Mouse (Mus musculus) B cell, adult 2 months (primary cell): ENCODE data around the gene Fam107b.

Source experiments
- DNase-seq, 2 experiments: peaks; one replicate each; pipeline ENCODE4 v3.0.0; 2022

Fam107b gene

GRCm38 (mm10) chr2:3787752-3788423, 217.6 kb downstream of the Fam107b start:
- DNase-seq = no peak

DNA sequence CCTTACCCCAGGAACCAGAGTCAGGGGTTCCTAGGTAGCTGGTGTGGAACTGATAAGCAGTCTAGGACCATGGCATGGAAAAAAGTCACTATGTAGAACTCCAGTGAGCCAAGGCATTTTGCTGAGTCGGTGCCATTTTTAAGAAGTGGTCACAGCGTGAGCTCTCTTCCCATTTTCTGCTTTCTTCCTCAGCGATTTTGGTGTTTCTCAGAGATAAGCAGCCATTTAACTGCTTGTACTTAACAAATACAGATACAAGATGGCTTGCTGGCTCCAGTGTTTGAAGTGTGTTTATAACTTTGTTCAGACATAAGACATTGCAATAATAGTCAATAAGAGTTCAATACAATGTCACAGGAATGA, 218.1 kb downstream of the Fam107b start:
- DNase-seq = no peak

DNA sequence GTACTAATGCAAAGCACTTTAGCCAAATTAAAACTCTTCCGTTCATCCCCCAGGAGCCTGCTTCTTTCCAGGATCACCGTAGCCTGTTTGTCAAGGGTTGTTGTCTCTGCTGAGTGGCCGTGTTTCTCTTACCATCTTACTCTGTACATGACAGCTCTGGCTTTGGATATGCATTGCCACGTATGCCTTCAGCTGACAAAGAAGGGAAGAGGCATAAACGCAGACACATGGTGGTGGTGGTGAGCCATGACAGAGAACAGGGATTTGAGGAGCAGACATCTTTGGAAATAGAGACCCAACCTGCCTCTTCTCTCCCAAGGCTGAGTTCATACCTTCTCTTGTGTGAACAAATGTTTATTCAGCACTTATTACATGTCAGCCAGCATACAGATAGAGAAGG, 226.3 kb downstream of the Fam107b start:
- no peak for DNase-seq

- peak; percentile 76 for DNase-seq
These were observed 229.7 kb downstream of the Fam107b start for GRCm38 (mm10) chr2:3799767-3800554.

GRCm38 (mm10) chr2:3800555-3800878, 230.2 kb downstream of the Fam107b start:
- DNase-seq = peak in 1 of 2 experiments; percentile 22

DNA sequence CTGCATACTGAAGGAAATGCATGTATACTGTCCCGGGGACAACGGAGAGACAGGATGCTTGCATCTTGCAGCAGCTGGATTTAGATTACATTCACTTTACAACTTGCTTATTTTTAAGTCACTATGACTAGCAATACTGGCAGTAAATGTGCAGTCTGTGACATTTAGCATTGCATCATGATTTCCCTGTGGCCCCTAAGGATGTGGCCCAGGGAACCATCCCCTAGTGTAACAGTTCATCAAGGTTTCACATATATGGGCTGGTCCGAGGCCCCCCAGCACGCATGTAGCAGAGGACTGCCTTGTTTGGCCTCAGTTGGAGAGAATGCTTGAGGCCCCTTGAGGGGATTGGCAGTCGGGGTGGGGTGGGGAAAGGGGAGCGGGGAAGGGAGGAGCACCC, 235.5 kb downstream of the Fam107b start:
- DNase-seq = no peak

GRCm38 (mm10) chr2:3810321-3810720, 240.0 kb downstream of the Fam107b start:
- DNase-seq = peak; percentile 18 to 19

DNA sequence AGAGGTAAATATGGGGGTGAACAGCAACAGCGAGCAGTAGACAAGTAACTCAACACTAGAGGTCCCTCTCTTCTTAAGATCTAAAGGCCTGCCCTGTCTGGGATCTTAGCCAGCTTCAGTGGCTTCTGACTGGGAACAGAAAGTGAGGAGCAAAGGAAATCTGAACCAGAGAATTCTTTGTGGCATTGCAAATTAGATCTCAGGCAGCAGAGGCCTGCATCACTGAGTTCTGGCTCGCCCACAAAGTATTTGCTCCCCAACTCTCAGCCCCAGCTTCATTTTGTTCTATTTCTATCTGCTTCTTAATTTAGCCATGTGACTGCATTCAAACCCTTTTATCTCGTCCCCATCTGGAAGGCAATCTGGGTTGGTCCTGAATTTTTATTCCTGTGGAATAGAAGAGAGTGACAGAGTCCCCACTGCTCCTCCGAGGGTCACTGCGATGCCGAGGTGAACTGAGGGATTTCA, 245.9 kb downstream of the Fam107b start:
- DNase-seq = no peak

GRCm38 (mm10) chr2:3817626-3818025, 247.3 kb downstream of the Fam107b start:
- no peak for DNase-seq

DNA sequence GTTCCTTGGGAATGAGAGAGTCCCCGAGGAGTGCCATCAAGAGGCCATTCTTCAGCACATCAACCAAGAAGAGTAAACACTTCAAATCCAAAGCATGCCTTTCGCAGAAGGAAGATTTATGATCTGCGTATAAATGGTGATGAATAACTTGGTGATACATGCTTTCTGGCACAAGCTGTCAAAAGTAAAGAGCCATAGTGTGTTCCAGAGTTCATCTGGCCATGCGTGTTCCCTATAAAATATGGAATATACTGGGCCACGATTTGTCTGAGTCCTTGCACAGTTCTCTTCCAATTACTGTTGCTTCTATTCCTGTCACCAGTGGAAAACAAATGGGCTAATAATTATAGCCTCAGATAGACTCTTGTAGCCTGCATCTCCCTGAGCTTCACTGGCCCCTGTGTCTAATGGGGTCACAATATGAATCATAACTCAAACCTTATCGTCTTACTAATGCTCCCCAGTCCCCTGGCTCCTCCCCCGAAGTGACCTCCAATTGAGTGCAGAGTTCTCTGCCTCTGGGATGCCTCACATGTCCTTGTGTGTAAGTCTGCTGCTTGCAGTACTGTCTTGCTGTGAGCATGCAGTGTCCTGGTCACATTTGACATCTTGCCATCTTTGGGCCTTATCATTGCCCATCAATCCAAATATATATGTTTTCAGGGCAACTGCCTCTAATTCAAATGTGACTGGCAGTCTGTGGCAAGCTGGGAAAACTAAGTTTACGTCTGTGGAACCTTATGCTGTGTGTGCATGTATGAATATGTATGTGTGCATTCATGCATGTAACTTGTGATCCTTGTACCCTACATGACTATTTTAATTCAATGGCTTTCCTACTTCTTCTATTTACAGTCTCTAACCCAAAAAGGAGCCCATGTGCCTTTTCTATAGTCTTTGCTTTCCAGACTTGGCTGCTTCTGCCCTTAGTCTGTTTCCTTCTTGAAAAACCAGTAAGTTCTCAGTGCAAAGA, 252.5 kb downstream of the Fam107b start:
- no peak for DNase-seq
